30 mouse cellular contexts compared by ENCODE assay signal in genomic region chr2:64367188-64367587, GRCm38 (mm10).
A peak's percentile ranks its signal among the peaks of the same experiment; 100 is the strongest.
DNase-seq lines count a peak whose midpoint lies in the region; ATAC-seq and TF ChIP-seq lines count a peak whose summit lies in the region.
"Had no signal": no experiment of that assay in that cellular context is flagged by ENCODE, and none has a peak within 500 bp of the region (broad histone marks: within the 10 kb centered on the region; RNA-seq: fewer than 3 reads in every experiment).

No protein-coding gene starts in this region.

- TF ChIP-seq CTCF in brain, embryonic 14.5 days (IDR thresholded peaks at IDR 0.05; ENCODE audit: borderline replicate concordance, extremely low read depth, insufficient read depth, insufficient read length): no peak

- no peak overlapping the region for H3K27ac ChIP-seq in forebrain, embryonic 14.5 days (ENCODE audit: low read depth, low read length)
- H3K27ac ChIP-seq in forebrain, embryonic 16.5 days (ENCODE audit: low read length): no peak overlapping the region
- no peak overlapping the region for H3K27ac ChIP-seq in midbrain, embryonic 15.5 days
- H3K27ac ChIP-seq in midbrain, embryonic 13.5 days: no peak overlapping the region
- H3K27ac ChIP-seq: embryonic facial prominence, embryonic 10.5 days; embryonic facial prominence, embryonic 13.5 days; forebrain, embryonic 15.5 days; heart, adult 2 months; heart, embryonic 10.5 days; heart, embryonic 13.5 days; hindbrain, embryonic 14.5 days; hindbrain, postnatal 0 days had no signal

- H3K4me2 ChIP-seq in forebrain, embryonic 14.5 days (ENCODE audit: low read length): no peak overlapping the region
- no peak overlapping the region for H3K4me2 ChIP-seq in forebrain, embryonic 16.5 days (ENCODE audit: low read length)
- H3K4me2 ChIP-seq in midbrain, embryonic 15.5 days: no peak overlapping the region
- no peak overlapping the region for H3K4me2 ChIP-seq in midbrain, embryonic 13.5 days (replicated peaks)
- H3K4me2 ChIP-seq: embryonic facial prominence, embryonic 13.5 days; forebrain, embryonic 15.5 days; heart, embryonic 13.5 days; hindbrain, embryonic 14.5 days had no signal

- H3K4me1 ChIP-seq in forebrain, embryonic 14.5 days (ENCODE audit: control insufficient read depth, insufficient read depth, low read length): 0 out of 2 replicates have a peak, but pooled peaks cover 3% of the 10 kb centered on the region
- 0 out of 2 replicates have a peak, but pooled peaks cover 3% of the 10 kb centered on the region for H3K4me1 ChIP-seq in forebrain, embryonic 16.5 days (replicated peaks; ENCODE audit: control insufficient read depth, insufficient read depth, low read length)
- no peaks in the 10 kb centered on the region for H3K4me1 ChIP-seq in midbrain, embryonic 15.5 days
- peaks cover 21% of the 10 kb centered on the region for H3K4me1 ChIP-seq in midbrain, embryonic 13.5 days (replicated peaks)
- H3K4me1 ChIP-seq: embryonic facial prominence, embryonic 13.5 days; heart, embryonic 10.5 days; heart, embryonic 13.5 days had no signal

- ATAC-seq in forebrain, embryonic 14.5 days: no peak
- ATAC-seq in forebrain, embryonic 16.5 days: no peak
- ATAC-seq in midbrain, embryonic 15.5 days (replicated peaks): 0 out of 2 replicates have a peak, but pooled peaks have one; percentile 50
- ATAC-seq in midbrain, embryonic 13.5 days: no peak
- ATAC-seq: forebrain, embryonic 15.5 days; hindbrain, postnatal 0 days; inflammation-experienced regulatory T-cells, adult 6 months; Patski had no signal

- H3K9me3 ChIP-seq in forebrain, embryonic 14.5 days (replicated peaks; ENCODE audit: control insufficient read depth, low read length): no peaks in the 10 kb centered on the region
- no peaks in the 10 kb centered on the region for H3K9me3 ChIP-seq in forebrain, embryonic 16.5 days (ENCODE audit: control insufficient read depth, low read length)
- no peaks in the 10 kb centered on the region for H3K9me3 ChIP-seq in midbrain, embryonic 15.5 days
- no peaks in the 10 kb centered on the region for H3K9me3 ChIP-seq in midbrain, embryonic 13.5 days
- H3K9me3 ChIP-seq: embryonic facial prominence, embryonic 10.5 days; embryonic facial prominence, embryonic 13.5 days; forebrain, embryonic 15.5 days; heart, embryonic 10.5 days; heart, embryonic 13.5 days had no signal

- no peaks in the 10 kb centered on the region for H3K36me3 ChIP-seq in forebrain, embryonic 14.5 days (ENCODE audit: control insufficient read depth, insufficient read depth, low read length)
- no peaks in the 10 kb centered on the region for H3K36me3 ChIP-seq in forebrain, embryonic 16.5 days (ENCODE audit: control insufficient read depth, insufficient read depth)
- no peaks in the 10 kb centered on the region for H3K36me3 ChIP-seq in midbrain, embryonic 15.5 days (replicated peaks)
- H3K36me3 ChIP-seq in midbrain, embryonic 13.5 days: no peaks in the 10 kb centered on the region
- H3K36me3 ChIP-seq: embryonic facial prominence, embryonic 10.5 days; embryonic facial prominence, embryonic 13.5 days; forebrain, embryonic 15.5 days; G1E; heart, embryonic 10.5 days; heart, embryonic 13.5 days had no signal

- TF ChIP-seq POLR2A in brain, embryonic 14.5 days (IDR thresholded peaks at IDR 0.05; ENCODE audit: borderline replicate concordance, extremely low read depth, insufficient read depth, insufficient read length, poor library complexity, severe bottlenecking): no peak

- peak; percentile 17 for DNase-seq in forebrain, embryonic 14.5 days (ENCODE audit: low spot score)
- DNase-seq in brain, embryonic 14.5 days (ENCODE audit: low read depth): peak; percentile 63
- no peak for DNase-seq in adrenal gland, postnatal 36 days
- DNase-seq: adrenal gland, postnatal 10 days; B cell, adult 2 months; cerebellum, adult 11-12 months; cerebellum, adult 8-10 months; cerebellum, postnatal 10 days; cerebellum, postnatal 36 days; embryo, embryonic 11 days; gastrocnemius, postnatal 10 days; gastrocnemius, postnatal 36 days; heart, adult 2 months; heart, postnatal 14 days; heart, postnatal 4 days had no signal

- no peaks in the 10 kb centered on the region for H3K27me3 ChIP-seq in forebrain, embryonic 14.5 days (replicated peaks; ENCODE audit: control insufficient read depth, insufficient read depth, low read length)
- no peaks in the 10 kb centered on the region for H3K27me3 ChIP-seq in forebrain, embryonic 16.5 days (replicated peaks; ENCODE audit: control insufficient read depth, insufficient read depth, low read length)
- H3K27me3 ChIP-seq in midbrain, embryonic 15.5 days (replicated peaks): no peaks in the 10 kb centered on the region
- H3K27me3 ChIP-seq in midbrain, embryonic 13.5 days: no peaks in the 10 kb centered on the region
- H3K27me3 ChIP-seq: CH12.LX; embryonic facial prominence, embryonic 13.5 days; forebrain, embryonic 15.5 days; heart, embryonic 13.5 days had no signal

- no peak overlapping the region for H3K4me3 ChIP-seq in forebrain, embryonic 14.5 days (ENCODE audit: low read depth, low read length)
- H3K4me3 ChIP-seq in forebrain, embryonic 16.5 days (replicated peaks; ENCODE audit: low read length): no peak overlapping the region
- no peak overlapping the region for H3K4me3 ChIP-seq in midbrain, embryonic 15.5 days
- no peak overlapping the region for H3K4me3 ChIP-seq in midbrain, embryonic 13.5 days (replicated peaks)
- H3K4me3 ChIP-seq: embryonic facial prominence, embryonic 10.5 days; embryonic facial prominence, embryonic 13.5 days; erythroblast, embryonic 14.5 days; forebrain, embryonic 15.5 days; heart, adult 2 months; heart, embryonic 10.5 days; heart, embryonic 13.5 days had no signal

- 70% methylated on average over 7 of the region's 7 CpGs for WGBS in forebrain, embryonic 14.5 days
- WGBS in forebrain, embryonic 16.5 days: 63% methylated on average over 7 of the region's 7 CpGs
- WGBS in midbrain, embryonic 15.5 days: 58% methylated on average over 7 of the region's 7 CpGs
- 65% methylated on average over 7 of the region's 7 CpGs for WGBS in midbrain, embryonic 13.5 days

- H3K9ac ChIP-seq in forebrain, embryonic 14.5 days (ENCODE audit: low read length): no peak overlapping the region
- no peak overlapping the region for H3K9ac ChIP-seq in forebrain, embryonic 16.5 days (replicated peaks; ENCODE audit: low read depth, low read length)
- no peak overlapping the region for H3K9ac ChIP-seq in midbrain, embryonic 15.5 days
- H3K9ac ChIP-seq in midbrain, embryonic 13.5 days (replicated peaks): no peak overlapping the region
- H3K9ac ChIP-seq: embryonic facial prominence, embryonic 13.5 days; forebrain, embryonic 15.5 days; heart, embryonic 13.5 days; hindbrain, embryonic 14.5 days had no signal

Comparison
In these comparisons a context has a peak if more than half of its experiments do, and no peak if none do; other contexts are left out.
1. DNase-seq: peak in forebrain, embryonic 14.5 days (single experiment) and brain, embryonic 14.5 days (single experiment); none in adrenal gland, postnatal 36 days (0 of 2).